Mouse (Mus musculus): ENCODE results near the gene Kif22. TPM values are rescaled to one million over a fixed set of nuclear protein-coding genes. Genes with fewer than 3 reads are reported as not detected.
A peak's percentile ranks its signal among the peaks of the same experiment; 100 is the strongest.
"Not testable (repeated sequence)": the region's sequence is repeated elsewhere in the genome, so short reads cannot be mapped to it uniquely, and the experiment has no call there.

Kif22 gene
- total RNA-seq (2021) = 1 to 10 TPM; 1.7 to 2.4 TPM
- long read RNA-seq, experiment 1, partial matches to known transcripts = 0 of 2 reads
- long read RNA-seq, experiment 1, other reads (novel, unspliced or antisense) = 0 of 2 reads
- long read RNA-seq, experiment 2, partial matches to known transcripts = 0 of 2 reads
- long read RNA-seq, experiment 2, other reads (novel, unspliced or antisense) = 0 of 2 reads

DNA sequence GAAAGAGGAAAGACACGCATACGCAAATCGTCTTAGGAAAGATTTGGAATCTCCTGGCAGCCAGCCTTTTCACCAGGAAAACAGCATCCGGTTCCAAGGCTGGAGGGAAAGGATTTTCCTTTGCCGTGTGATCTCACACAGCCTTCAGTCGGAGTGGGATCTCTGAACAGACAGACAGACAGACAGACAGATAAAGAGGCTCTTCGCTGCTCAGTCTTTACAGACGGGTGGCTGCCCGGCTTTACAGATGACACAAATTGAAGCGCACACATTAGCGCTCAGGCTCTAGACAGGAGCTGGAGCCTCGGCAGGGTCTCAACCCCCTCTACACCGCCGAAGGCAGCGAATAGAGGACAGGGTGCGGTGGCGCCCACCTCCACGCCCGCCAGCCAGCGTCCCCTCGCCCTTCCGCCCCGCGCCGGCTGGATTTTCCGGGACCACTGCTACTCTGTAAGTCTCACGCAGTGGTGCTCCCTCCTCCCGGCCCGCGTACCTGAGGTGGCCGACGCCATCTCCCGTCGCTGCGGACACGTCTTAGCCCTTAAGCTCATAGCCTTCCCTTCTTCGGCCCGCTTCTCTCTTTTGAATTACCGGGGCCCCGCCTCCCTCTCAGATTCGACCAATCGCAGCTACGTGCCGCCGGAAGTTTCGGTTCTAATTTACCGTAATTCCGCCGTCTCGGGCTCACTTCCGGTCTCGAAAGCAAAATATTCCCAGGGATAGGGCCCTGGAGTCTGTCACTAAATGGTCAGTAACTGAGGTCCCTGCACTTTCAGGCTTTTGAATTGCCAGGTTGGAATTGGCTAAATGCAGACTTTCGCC lies at the start of gene Kif22:
Gene Kif22, minus strand, starts transcription at position 621 of the 822 bp plus-strand sequence.
- peak; percentile 85 to 89 for DNase-seq (ENCODE audit: low spot score in 2 of 2)

- peak in 1 of 2 experiments; percentile 35 for DNase-seq (ENCODE audit: low spot score in 2 of 2)
Observed at GRCm38 (mm10) chr7:127091114-127091896, 49.0 kb upstream of the Kif22 start, which contains the start of gene AI467606. Gene AI467606 (plus strand): TSS chr7:127091359.

DNA sequence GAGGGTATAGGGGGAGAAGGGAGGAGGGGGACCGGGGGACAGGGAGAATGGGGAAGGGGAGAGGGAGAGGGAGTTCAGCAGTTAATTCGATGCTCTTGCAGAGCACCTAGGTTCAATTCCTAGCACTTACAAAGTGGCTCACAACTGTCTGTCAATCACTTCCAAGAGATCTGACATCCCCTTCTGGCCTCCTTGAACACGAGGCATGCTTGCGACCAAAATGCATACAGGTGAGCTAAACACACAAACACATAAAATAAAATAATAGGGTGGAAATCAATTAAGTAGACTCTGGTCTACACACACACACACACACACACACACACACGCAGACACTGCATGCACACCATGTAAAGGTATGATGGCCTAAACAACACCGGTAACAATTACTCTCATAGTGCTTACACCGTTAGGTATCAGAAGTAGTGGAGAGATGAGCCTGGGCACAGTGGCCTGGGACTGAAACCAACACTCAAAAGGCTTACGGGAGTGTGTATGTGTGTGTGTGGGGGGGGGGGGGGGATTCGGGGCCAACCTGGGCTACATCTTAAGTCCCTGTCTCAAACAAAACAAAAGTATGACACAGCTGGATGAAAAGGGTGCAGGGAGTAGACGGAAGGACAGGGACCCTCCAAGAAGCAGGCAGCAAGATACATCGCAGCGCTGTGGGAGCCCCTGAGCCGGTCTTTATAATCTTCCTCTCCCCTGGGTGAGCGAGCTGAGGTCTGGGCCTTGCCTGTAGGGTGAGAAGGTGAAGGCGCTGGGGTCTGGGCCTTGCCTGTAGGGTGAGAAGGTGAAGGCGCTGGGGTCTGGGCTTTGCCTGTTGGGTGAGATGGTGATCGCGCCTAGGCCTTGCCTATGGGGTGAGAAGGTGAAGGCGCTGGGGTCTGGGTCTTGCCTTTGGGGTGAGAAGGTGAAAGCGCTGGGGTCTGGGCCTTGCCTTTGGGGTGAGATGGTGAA lies 48.2 kb upstream of the Kif22 start:
- DNase-seq (ENCODE audit: low spot score in 2 of 2) = no peak

- DNase-seq (ENCODE audit: low spot score in 2 of 2) = no peak
Observed at GRCm38 (mm10) chr7:127088901-127089845, 46.9 kb upstream of the Kif22 start.

DNA sequence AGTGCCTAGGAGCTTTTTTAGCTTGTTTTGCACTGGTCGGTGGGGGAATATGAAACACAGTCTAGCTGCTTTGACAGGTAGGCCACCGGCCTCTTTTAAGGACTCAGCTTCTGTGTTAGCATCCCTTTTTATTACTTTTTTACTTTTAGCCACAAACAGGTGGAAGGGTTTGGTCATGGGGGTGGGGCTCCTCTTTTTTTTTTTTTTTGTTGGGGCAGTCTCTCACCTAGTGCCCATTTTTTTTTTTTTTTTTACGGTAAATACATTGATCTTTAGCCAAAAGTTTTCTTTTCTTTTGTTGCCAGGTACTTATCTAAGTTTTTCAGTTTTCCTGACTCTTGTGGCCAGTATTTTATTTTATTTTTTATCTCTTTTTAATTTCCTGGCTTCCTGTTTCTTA lies 45.8 kb upstream of the Kif22 start:
- DNase-seq (ENCODE audit: low spot score in 2 of 2) = no peak

DNA sequence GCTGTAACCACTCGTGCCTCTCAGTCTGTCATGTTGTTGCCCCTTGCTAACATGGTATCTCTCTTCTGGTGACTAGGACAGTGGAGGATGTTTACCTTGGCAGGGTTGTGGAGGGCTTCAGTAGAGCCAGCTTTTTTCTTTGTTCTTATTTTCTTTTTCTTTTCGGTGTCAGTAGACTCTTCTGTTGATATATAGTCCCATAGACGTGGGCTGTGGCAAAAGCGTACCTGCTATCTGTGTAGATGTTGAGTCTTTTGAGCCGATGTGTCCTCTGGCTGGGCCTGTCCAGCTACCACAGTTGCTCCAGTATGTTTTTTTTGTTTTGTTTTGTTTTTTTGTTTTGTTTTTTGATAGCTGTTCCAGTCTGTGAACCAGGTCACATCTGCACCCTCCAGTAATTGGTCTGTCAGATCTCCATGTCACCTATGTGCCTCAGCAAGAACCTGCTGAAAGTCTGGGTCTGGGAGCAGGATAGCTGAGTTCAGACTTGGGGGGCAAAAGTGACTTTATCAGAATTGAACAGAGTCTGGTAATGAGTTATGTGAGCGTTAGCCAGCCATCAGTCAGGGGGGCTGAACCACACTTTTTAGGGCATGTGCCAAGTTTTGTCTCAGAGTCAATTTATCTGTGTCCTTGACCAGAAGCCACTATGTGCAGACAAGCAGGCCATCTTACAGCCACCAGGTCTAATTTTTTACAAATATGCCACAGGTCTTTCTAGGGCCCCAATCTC lies 45.2 kb upstream of the Kif22 start, which contains the start of gene Zg16:
Gene Zg16, minus strand, starts transcription at position 51 of the 733 bp plus-strand sequence.
- not testable (repeated sequence) for DNase-seq (ENCODE audit: low spot score in 2 of 2)

- DNase-seq (ENCODE audit: low spot score in 2 of 2) = not testable (repeated sequence)
Observed at GRCm38 (mm10) chr7:127085751-127086150, 43.5 kb upstream of the Kif22 start.

DNA sequence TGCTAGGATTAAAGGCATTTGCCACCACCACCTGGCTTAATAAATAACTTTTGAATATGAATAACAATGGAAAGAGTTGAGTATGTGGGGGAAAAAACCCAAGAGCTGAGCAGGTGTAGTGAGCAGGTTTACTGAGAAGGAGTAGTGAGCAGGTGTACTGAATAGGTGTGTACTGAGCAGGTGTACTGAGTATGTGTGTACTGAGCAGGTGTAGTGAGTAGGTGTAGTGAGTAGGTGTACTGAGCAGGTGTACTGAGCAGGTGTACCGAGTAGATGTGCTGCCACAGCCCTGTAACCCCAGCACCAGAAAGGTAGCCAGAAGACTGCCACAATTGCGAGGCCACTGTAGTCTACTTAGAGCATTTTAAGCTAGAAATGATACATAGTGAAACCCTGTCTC lies 42.5 kb upstream of the Kif22 start:
- no peak for DNase-seq (ENCODE audit: low spot score in 2 of 2)

GRCm38 (mm10) chr7:127083689-127084088 lies 41.4 kb upstream of the Kif22 start:
- no peak for DNase-seq (ENCODE audit: low spot score in 2 of 2)

- DNase-seq (ENCODE audit: low spot score in 2 of 2) = no peak
Observed at GRCm38 (mm10) chr7:127082995-127083394, 40.7 kb upstream of the Kif22 start.

DNA sequence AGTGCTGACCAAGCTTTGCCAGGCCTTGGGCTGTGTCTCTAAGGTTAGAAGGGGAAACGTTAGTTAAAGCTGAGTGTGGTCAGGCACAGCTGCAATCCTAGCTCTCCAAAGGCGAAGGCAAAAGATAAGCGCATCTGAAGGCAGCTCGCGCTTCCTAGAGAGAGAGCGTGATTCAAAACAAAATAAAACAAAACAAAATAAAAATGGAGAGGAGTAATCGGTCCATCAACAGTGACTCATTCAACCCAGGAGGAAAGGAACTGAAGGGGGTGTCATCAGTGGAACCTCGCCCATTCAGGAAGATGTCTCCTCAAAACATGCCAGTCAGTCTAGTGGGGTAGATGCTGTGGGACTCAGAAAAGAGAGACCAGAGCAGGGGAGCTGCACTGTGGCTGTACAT lies 40.0 kb upstream of the Kif22 start:
- no peak for DNase-seq (ENCODE audit: low spot score in 2 of 2)

DNA sequence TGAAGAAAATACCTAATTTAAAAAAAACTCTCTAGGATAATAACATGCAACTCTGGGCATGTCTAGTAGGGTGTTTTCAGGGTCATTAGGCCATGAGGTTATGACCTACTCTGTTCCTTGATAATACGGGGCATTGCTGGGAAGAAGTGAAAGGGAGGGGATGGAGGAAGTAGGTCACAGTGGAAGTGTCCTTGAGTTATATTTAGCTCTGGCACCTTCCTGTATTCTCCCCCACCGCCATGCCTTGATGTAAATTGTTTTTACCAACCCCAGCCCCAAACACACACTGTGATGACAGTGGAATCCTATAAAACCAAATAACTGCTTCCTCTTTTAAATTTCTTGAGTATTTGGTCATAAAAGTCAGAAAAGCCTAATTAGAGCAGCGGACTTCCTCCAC lies 37.8 kb upstream of the Kif22 start:
- no peak for DNase-seq (ENCODE audit: low spot score in 2 of 2)

- DNase-seq (ENCODE audit: low spot score in 2 of 2) = no peak
Observed at GRCm38 (mm10) chr7:127077692-127078091, 35.4 kb upstream of the Kif22 start.

DNA sequence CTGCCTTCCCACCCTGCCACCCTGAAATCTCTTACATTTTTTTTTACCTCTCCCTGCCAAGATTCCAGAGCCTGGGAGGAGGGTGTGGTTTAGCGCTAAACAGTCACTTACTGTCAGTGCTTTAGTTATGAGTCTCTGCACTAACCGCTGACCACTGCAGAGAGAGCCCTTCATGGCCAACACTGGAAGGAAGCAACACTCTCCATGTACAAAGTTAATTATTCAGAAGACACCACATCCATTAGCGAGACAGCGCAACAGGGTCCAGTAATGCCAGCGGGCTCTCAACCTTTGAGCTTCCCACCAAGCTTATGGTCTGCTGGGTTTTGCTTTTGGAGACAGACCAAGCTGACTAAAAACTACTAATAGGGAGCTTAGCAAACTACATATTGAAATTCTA lies 33.9 kb upstream of the Kif22 start:
- no peak for DNase-seq (ENCODE audit: low spot score in 2 of 2)

- DNase-seq (ENCODE audit: low spot score in 2 of 2) = peak in 1 of 2 experiments; percentile 11
Observed at GRCm38 (mm10) chr7:127073221-127073620, 30.9 kb upstream of the Kif22 start.

DNA sequence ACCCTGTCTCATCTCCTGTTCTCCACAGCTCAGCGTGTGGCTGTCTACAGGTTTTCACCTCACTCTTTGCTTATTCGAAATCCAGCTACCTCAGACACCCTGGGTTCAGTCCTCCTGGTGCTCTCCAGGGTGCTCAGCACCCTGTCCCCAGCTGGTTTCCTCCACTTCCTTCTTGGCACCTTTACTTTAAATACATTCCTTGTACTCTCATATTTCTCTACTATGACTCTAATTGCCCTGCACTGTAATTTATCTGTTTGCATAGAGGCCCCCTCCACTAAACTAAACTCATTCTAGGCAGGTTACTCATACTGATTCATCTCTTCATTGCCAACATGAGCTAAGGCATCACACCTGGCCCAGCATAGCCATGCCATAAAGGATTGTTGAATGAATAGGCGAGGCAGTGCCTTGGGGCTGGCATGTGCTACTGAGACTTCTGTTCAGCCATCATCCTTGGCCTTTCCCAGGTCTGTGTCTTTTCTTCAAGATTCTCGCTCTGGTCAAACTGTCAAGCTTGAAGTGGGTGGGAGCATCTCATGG lies 28.7 kb upstream of the Kif22 start:
- DNase-seq (ENCODE audit: low spot score in 2 of 2) = no peak

GRCm38 (mm10) chr7:127066317-127066716 lies 24.0 kb upstream of the Kif22 start:
- peak in 1 of 2 experiments; percentile 19 for DNase-seq (ENCODE audit: low spot score in 2 of 2)

- DNase-seq (ENCODE audit: low spot score in 2 of 2) = no peak
Observed at GRCm38 (mm10) chr7:127065538-127065937, 23.3 kb upstream of the Kif22 start.
